Mouse (Mus musculus): ENCODE data around the gene 4930512M02Rik.

DNA sequence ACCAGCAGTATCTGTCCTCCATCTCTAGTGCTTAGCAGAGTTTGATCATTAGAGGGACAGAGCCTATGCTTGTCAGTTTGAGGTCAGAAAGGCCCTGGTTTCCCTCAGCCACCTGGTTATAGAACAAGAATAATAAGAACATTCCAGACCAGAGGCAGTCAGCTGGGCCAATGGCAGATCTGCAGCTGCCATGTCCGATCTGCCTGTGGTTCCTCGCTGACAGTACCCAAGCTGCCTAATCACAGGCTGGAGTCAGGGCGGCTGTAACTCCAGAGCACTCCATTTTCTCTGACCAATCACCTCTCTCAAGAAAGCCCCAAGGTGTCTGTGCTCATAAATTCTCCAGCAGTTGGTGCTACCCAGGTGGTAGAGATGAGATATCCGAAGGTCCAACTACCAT lies 30.0 kb upstream of the 4930512M02Rik start:
- TF ChIP-seq CTCF (conservative IDR thresholded peaks at IDR 0.05; ENCODE audit: low read length) (no peak), NANOG (IDR thresholded peaks at IDR 0.05; ENCODE audit: borderline replicate concordance, low read length) (no peak)
